Mouse (Mus musculus) heart, adult 11 months (tissue): ENCODE results near the gene Abo.

Experiments
- DNase-seq: peaks from one replicate; pipeline ENCODE4 v3.0.0; 2022

The Abo gene

GRCm38 (mm10) chr2:26862856-26863255 lies 1.9 kb downstream of the Abo start:
- DNase-seq = peak; percentile 12

GRCm38 (mm10) chr2:26847706-26848105 lies 17.1 kb downstream of the Abo start:
- no peak for DNase-seq

GRCm38 (mm10) chr2:26832478-26832877 lies 32.3 kb downstream of the Abo start:
- DNase-seq = no peak

- no peak for DNase-seq
Measured at GRCm38 (mm10) chr2:26828047-26828446, 36.7 kb downstream of the Abo start.

GRCm38 (mm10) chr2:26827261-26827975 lies 37.4 kb downstream of the Abo start:
- no peak for DNase-seq
